Mouse (Mus musculus): ENCODE measurements around the gene Fermt1.

- TF ChIP-seq CTCF (IDR thresholded peaks at IDR 0.05; ENCODE audit: insufficient read depth, low read length): no peak
- TF ChIP-seq POLR2A (IDR thresholded peaks at IDR 0.05; ENCODE audit: borderline replicate concordance, extremely low read depth, low read depth, low read length): no peak
Observed at GRCm38 (mm10) chr2:132873657-132874326, 71.9 kb downstream of the Fermt1 start.

Measured in lung, adult 2 months (tissue).